ENCODE assay signal across 12 mouse cellular contexts in genomic region chr15:12493258-12493657, GRCm38 (mm10).
A peak's percentile ranks its signal among the peaks of the same experiment; 100 is the strongest.
DNase-seq lines count a peak whose midpoint lies in the region; ATAC-seq lines count a peak whose summit lies in the region.
"Had no signal": no experiment of that assay in that cellular context is flagged by ENCODE, and none has a peak within 500 bp of the region (broad histone marks: within the 10 kb centered on the region; RNA-seq: fewer than 3 reads in every experiment).

No protein-coding gene starts in this region.

- H3K9ac ChIP-seq in heart, embryonic 16.5 days (ENCODE audit: low read length) = no peak overlapping the region
- H3K9ac ChIP-seq in stomach, embryonic 14.5 days (replicated peaks; ENCODE audit: low read depth, low read length) = no peak overlapping the region
- no peak overlapping the region for H3K9ac ChIP-seq in forebrain, embryonic 15.5 days (replicated peaks)
- H3K9ac ChIP-seq in hindbrain, embryonic 13.5 days = no peak overlapping the region
- H3K9ac ChIP-seq: midbrain, embryonic 15.5 days had no signal

- ATAC-seq in heart, embryonic 16.5 days (replicated peaks; ENCODE audit: extremely low read depth, insufficient read depth, low FRiP score) = no peak
- ATAC-seq in stomach, embryonic 14.5 days (ENCODE audit: insufficient number of reproducible peaks, insufficient read depth, low FRiP score, low read depth) = no peak
- no peak for ATAC-seq in forebrain, embryonic 15.5 days (replicated peaks)
- ATAC-seq in hindbrain, embryonic 13.5 days (ENCODE audit: low FRiP score) = no peak
- ATAC-seq: activated CD4-positive, CD25-positive, alpha-beta regulatory T cell, adult 4 months; midbrain, embryonic 15.5 days had no signal

- no peak for DNase-seq in heart, embryonic 10.5 days (ENCODE audit: low spot score)
- peak; percentile 27 for DNase-seq in kidney, adult 11 months
- DNase-seq in limb, embryonic 10.5 days (ENCODE audit: low spot score) = no peak
- no peak for DNase-seq in right cerebral cortex, adult 18-20 months
- DNase-seq: cerebellum, adult 11 months had no signal

- no peaks in the 10 kb centered on the region for H3K36me3 ChIP-seq in heart, embryonic 16.5 days (ENCODE audit: control insufficient read depth, insufficient read depth)
- H3K36me3 ChIP-seq in heart, embryonic 10.5 days = no peaks in the 10 kb centered on the region
- no peaks in the 10 kb centered on the region for H3K36me3 ChIP-seq in limb, embryonic 10.5 days
- no peaks in the 10 kb centered on the region for H3K36me3 ChIP-seq in stomach, embryonic 14.5 days (ENCODE audit: control insufficient read depth, insufficient read depth, low read length)
- no peaks in the 10 kb centered on the region for H3K36me3 ChIP-seq in forebrain, embryonic 15.5 days
- no peaks in the 10 kb centered on the region for H3K36me3 ChIP-seq in hindbrain, embryonic 13.5 days
- H3K36me3 ChIP-seq: midbrain, embryonic 15.5 days had no signal

- H3K27ac ChIP-seq in heart, embryonic 16.5 days (ENCODE audit: low read length) = peak overlapping the region; percentile 12; the same call in 1 of the 2 replicates
- no peak overlapping the region for H3K27ac ChIP-seq in heart, embryonic 10.5 days
- 0 out of 2 replicates have a peak overlapping the region, but pooled peaks have one; percentile 36 for H3K27ac ChIP-seq in limb, embryonic 10.5 days
- peak overlapping the region; percentile 66 for H3K27ac ChIP-seq in stomach, embryonic 14.5 days (ENCODE audit: low read length)
- no peak overlapping the region for H3K27ac ChIP-seq in forebrain, embryonic 15.5 days (replicated peaks)
- H3K27ac ChIP-seq in hindbrain, embryonic 13.5 days = no peak overlapping the region
- H3K27ac ChIP-seq: midbrain, embryonic 15.5 days had no signal

- no peak overlapping the region for H3K4me3 ChIP-seq in heart, embryonic 16.5 days (ENCODE audit: low read length)
- H3K4me3 ChIP-seq in heart, embryonic 10.5 days = no peak overlapping the region
- no peak overlapping the region for H3K4me3 ChIP-seq in limb, embryonic 10.5 days
- H3K4me3 ChIP-seq in stomach, embryonic 14.5 days (ENCODE audit: low read depth, low read length) = no peak overlapping the region
- no peak overlapping the region for H3K4me3 ChIP-seq in forebrain, embryonic 15.5 days
- no peak overlapping the region for H3K4me3 ChIP-seq in hindbrain, embryonic 13.5 days
- H3K4me3 ChIP-seq: midbrain, embryonic 15.5 days had no signal

- 64% methylated on average over 7 of the region's 7 CpGs for WGBS in heart, embryonic 16.5 days
- WGBS in heart, embryonic 10.5 days = 68% methylated on average over 7 of the region's 7 CpGs
- 73% methylated on average over 7 of the region's 7 CpGs for WGBS in limb, embryonic 10.5 days
- WGBS in stomach, embryonic 14.5 days = 44% methylated on average over 7 of the region's 7 CpGs
- WGBS in forebrain, embryonic 15.5 days = 62% methylated on average over 7 of the region's 7 CpGs
- 74% methylated on average over 7 of the region's 7 CpGs for WGBS in hindbrain, embryonic 13.5 days

- H3K27me3 ChIP-seq in heart, embryonic 16.5 days (ENCODE audit: control insufficient read depth, insufficient read depth, low read length) = no peaks in the 10 kb centered on the region
- no peaks in the 10 kb centered on the region for H3K27me3 ChIP-seq in heart, embryonic 10.5 days (ENCODE audit: insufficient read depth, poor library complexity, severe bottlenecking)
- no peaks in the 10 kb centered on the region for H3K27me3 ChIP-seq in limb, embryonic 10.5 days (ENCODE audit: low read depth, poor library complexity, severe bottlenecking)
- H3K27me3 ChIP-seq in stomach, embryonic 14.5 days (ENCODE audit: control insufficient read depth, insufficient read depth, low read length) = no peaks in the 10 kb centered on the region
- H3K27me3 ChIP-seq in forebrain, embryonic 15.5 days = no peaks in the 10 kb centered on the region
- H3K27me3 ChIP-seq in hindbrain, embryonic 13.5 days = no peaks in the 10 kb centered on the region
- H3K27me3 ChIP-seq: CH12.LX; midbrain, embryonic 15.5 days had no signal

- H3K4me2 ChIP-seq in heart, embryonic 16.5 days (ENCODE audit: low read depth, low read length) = no peak overlapping the region
- no peak overlapping the region for H3K4me2 ChIP-seq in stomach, embryonic 14.5 days (replicated peaks; ENCODE audit: low read depth, low read length)
- H3K4me2 ChIP-seq in forebrain, embryonic 15.5 days (replicated peaks) = no peak overlapping the region
- no peak overlapping the region for H3K4me2 ChIP-seq in hindbrain, embryonic 13.5 days
- H3K4me2 ChIP-seq: midbrain, embryonic 15.5 days had no signal

- H3K4me1 ChIP-seq in heart, embryonic 16.5 days (ENCODE audit: control insufficient read depth, insufficient read depth, low read length) = peaks cover 18% of the 10 kb centered on the region
- peaks cover 9% of the 10 kb centered on the region; the same call in 1 of the 2 replicates for H3K4me1 ChIP-seq in heart, embryonic 10.5 days
- H3K4me1 ChIP-seq in limb, embryonic 10.5 days = peaks cover 26% of the 10 kb centered on the region
- peaks cover 20% of the 10 kb centered on the region for H3K4me1 ChIP-seq in stomach, embryonic 14.5 days (ENCODE audit: control insufficient read depth, insufficient read depth, low read length)
- peaks cover 10% of the 10 kb centered on the region for H3K4me1 ChIP-seq in forebrain, embryonic 15.5 days
- peaks cover 17% of the 10 kb centered on the region for H3K4me1 ChIP-seq in hindbrain, embryonic 13.5 days (replicated peaks)

- no peaks in the 10 kb centered on the region for H3K9me3 ChIP-seq in heart, embryonic 16.5 days (replicated peaks; ENCODE audit: control insufficient read depth, low read length)
- no peaks in the 10 kb centered on the region for H3K9me3 ChIP-seq in heart, embryonic 10.5 days
- no peaks in the 10 kb centered on the region for H3K9me3 ChIP-seq in limb, embryonic 10.5 days (replicated peaks)
- H3K9me3 ChIP-seq in stomach, embryonic 14.5 days (ENCODE audit: control insufficient read depth, low read depth, low read length) = no peaks in the 10 kb centered on the region
- H3K9me3 ChIP-seq in forebrain, embryonic 15.5 days = no peaks in the 10 kb centered on the region
- no peaks in the 10 kb centered on the region for H3K9me3 ChIP-seq in hindbrain, embryonic 13.5 days
- H3K9me3 ChIP-seq: midbrain, embryonic 15.5 days had no signal

Comparison
In these comparisons a context has a peak if more than half of its experiments do, and no peak if none do; other contexts are left out.
1. H3K27ac ChIP-seq: peak in heart, embryonic 16.5 days (single experiment), limb, embryonic 10.5 days (single experiment) and stomach, embryonic 14.5 days (single experiment); none in heart, embryonic 10.5 days (single experiment), forebrain, embryonic 15.5 days (single experiment) and hindbrain, embryonic 13.5 days (single experiment).